Mouse (Mus musculus): ENCODE data around the gene Foxd2.

Foxd2 gene

DNA sequence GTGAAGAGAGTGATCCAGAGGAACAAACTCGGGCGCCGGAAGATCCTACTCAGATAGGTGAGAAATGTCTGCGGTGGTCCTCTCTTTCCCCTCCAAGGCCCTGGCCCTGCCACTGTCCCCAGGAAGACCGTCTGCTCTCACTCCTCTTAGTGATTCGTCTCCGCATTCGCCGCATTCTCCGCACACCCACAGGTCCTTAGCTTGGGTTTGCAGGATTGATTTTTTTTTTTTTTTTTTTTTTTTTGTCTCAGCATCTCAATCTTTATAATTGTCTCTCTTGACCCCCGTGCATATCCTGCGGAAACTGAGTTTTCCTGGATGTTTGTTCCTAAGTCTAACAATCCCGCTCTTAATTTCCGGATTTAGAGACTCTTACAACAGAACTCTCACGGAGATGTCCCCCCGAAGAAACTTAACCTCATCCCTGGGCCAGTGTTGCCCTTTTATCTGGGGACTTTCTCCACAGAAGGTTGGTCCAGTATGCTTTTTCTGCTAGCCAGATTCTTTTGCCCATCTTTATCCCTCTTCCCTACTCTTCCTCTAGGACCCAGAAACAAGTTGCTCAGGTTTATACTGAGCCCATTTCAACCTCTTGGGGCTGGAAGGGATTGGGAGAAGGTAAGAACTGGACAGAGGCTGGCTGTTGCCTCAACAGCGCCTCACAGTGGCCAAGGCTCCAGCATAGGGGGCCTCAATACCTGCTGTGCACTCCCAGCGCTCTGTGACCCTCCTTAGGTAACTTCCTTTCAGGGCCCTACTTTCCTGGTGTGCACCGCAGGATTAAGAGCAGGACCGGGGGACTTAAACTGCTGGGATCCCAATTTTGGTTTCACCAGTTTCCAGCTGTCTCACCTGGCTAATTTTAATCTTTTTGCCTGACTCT is 1.2 kb upstream of the Foxd2 start:
- peak; percentile 60 for DNase-seq

DNA sequence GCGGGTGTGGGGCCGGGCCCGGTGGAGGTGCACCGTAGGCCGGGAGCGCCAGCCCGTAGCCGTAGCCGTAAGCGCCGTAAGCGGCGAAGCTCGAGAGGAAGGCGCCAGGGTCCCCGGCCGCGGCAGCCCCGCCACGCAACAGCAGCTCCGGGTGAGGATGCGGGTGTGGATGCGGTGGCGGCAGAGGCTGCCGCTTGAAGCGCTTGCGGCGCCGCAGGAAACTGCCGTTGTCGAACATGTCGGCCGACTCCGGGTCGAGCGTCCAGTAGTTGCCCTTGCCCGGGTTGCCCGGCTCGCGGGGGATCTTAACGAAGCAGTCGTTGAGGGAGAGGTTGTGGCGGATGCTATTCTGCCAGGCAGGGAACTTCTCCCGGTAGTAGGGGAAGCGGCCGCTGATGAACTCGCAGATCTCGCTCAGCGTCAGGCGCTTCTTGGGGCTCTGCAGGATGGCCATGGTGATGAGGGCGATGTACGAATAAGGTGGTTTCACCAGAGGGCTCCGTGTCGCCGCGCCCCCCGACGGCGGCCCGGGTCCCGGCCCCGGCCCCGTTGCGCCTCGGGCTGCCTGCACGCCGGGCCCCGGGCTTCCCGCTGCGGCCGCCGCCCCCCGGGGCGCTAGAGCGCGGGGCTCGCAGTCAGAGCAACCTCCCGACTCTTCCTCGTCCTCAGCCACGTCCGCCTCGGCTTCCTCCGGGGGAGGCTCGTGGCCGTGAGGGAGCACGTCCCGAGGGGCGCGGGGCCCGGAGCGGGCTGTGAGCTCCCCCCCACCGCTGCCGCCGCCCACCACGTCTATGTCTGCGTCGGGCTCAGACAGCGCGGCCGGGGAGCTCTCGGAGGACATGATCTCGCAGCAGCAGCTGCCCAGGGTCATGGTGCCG is 483 bp downstream of the Foxd2 start:
- DNase-seq, result peak; percentile 65

- no peak for DNase-seq
Observed at GRCm38 (mm10) chr4:114907056-114907917, 1.4 kb downstream of the Foxd2 start.

DNA sequence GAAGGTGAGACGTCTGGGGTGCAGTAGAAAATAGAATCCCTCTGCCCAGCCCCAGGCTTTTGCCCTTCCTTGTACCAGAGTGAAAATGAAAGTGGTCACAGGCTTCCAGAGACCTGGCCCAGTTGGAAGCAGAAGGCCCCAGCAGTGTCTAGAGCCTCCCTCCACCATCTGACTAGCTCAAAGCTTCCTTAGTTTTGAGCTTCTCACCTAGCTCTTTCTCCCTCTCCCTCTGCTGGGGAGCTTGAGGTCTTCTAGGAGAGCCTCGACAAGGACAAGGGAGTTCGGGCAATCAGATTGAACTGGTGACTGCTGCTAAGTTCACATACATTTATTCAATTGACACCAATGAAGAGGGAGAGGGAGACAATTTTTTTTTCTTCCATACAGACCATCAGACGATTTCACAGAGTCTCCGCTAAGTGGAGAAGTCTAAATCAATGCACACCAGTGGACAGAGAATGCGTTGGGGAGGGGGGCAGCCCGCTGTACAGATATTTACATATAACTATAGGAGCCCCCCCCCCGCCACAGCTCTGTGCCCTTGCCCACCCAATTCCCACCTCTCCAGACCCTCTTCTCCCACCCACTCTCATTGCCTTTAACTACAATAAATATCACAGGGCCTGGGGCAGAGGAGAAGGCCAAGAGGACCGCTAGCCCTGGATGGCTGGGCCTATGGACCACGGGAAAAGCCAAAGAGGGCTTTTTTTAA is 2.5 kb downstream of the Foxd2 start:
- DNase-seq, result no peak

- DNase-seq, result no peak
Observed at GRCm38 (mm10) chr4:114905501-114905900, 3.2 kb downstream of the Foxd2 start.

DNA sequence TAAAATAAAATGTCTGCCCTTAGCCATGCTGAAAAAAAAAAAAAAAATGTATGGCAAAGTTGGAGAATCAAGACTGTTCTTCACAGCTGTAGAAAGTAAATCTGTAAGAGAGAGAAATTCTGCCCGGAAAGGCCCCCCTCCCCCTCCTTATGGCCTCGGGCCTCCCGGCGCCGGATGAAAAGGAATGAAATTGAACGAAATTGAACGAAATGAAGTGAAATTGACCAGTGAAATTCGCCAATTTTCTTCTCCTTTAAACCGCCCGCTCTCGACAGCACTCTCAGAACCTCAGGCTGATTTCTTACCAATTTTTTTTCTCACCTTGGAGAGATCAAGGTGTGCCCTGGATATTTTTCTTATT is 5.3 kb downstream of the Foxd2 start:
- no peak for DNase-seq

DNA sequence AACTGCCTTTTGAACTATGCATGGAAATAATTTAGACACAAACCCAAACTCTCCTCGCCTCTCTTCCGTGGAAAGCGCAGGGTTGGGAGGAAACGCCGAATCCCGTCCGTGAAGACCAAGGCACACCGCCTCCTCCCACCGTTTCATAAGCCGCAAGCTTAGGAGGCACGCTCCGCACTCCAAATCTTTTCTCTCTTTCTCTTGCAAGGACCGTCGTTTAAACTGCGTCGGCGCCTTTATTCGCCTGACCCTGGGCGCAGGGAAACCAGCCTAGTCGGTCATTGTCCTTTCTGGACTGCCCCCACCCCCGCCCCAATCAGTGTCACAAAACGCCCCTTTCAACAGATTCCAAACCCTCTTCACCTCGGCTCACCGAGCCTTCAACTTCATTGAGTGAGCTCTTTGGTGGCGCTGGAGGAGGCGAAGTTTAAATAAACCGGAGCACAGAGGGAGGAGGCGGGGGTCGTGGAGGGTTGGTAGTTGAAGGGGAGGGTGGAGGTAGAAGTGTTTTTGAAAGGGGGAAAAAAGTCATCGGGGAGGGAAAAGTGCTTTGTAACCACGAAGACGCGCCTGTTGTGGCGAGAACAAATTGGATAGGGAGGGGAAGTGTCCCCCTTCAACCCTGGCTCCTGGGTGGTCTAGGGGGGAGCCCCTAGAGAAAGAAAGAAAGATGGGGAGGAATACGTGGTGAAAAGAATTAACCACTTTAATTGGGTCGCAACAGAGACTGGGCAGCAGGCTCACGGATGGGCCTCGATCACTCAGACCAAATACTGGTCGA is 5.8 kb downstream of the Foxd2 start:
- no peak for DNase-seq

GRCm38 (mm10) chr4:114901643-114902351 is 6.9 kb downstream of the Foxd2 start:
- no peak for DNase-seq

- no peak for DNase-seq
Observed at GRCm38 (mm10) chr4:114900866-114901642, 7.6 kb downstream of the Foxd2 start.

DNA sequence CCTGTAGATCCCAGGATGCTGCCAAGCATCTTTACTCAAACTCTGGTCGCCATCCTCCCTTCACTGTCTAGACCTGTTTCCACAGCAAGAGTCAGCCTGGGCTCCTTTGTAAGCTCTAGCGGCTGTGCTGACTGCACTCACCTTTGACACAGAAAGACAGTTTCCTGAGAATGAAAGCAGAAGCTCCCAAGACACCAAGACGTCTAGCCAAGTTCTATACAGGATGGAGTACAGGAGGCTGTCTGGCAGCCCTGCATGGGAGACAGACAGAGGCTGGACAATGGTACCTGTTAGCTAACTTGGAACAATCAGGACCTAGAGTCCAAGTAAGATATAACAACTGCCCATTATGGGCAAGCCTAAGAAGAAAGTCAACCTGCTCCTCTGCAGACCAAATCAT is 8.8 kb downstream of the Foxd2 start:
- DNase-seq, result no peak

DNA sequence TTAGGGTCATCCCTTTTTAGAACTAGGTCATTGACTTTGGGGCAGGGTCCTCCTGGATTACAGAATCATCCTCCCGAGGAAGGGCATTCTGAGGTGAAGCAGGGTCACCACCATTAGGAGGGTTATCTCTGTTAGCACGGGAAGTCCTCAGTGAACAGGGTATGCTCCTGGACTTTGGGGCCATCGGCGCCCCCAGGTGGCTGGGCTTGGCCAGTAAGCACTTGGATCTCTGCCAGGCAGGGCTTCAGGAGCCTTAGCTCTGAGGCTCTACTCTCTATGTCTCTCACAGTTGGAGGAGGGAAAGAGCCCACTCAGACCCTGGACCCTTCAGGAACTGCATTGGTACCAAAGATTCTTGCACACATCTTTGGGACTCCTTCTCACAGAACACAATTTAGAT is 10.8 kb downstream of the Foxd2 start:
- no peak for DNase-seq

DNA sequence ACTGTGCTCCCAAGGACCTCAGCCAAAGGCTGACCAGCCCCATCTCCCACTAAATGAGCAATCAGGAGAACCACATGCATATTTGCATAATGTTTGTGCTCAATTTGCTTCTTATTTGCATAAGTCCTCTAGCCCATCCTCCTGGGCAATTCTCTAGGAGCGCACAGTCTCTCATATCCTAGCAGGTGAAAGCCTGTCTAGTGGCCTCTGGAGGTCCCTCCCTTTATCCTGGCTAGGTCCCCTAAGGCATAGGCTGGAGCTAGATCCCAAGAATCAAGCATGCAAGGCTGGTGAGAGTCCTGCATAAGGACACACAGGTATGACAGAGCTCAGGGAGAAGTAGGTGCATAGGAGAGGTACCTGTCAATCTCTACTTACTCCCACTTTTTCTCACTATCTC is 26.4 kb downstream of the Foxd2 start:
- DNase-seq, result no peak

DNA sequence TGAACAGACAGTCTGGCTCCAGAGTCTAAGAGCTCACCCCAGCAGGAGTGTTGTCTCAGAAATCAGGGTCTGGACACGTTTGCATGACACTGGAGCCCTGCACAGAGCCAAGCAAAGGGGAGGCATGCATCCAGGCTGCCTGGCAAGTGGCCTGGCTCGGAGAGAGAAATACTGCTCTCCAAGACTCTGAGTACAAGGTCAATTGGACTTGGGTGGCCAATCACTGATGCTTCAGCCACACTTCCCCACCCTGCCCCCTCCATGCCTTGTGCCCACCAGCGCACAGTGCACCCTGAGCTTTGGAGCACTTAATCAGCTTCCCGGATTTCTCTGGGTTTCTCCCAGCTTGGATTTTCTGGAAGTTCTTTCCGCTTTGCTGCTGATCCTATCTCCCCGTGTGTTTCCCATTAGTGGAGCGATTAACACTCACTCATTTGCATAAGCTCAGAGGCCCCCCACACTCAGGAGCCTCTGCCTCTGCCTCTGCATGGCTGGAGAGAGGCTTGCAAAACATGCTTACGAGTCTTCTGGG is 32.2 kb downstream of the Foxd2 start:
- DNase-seq, result no peak

DNA sequence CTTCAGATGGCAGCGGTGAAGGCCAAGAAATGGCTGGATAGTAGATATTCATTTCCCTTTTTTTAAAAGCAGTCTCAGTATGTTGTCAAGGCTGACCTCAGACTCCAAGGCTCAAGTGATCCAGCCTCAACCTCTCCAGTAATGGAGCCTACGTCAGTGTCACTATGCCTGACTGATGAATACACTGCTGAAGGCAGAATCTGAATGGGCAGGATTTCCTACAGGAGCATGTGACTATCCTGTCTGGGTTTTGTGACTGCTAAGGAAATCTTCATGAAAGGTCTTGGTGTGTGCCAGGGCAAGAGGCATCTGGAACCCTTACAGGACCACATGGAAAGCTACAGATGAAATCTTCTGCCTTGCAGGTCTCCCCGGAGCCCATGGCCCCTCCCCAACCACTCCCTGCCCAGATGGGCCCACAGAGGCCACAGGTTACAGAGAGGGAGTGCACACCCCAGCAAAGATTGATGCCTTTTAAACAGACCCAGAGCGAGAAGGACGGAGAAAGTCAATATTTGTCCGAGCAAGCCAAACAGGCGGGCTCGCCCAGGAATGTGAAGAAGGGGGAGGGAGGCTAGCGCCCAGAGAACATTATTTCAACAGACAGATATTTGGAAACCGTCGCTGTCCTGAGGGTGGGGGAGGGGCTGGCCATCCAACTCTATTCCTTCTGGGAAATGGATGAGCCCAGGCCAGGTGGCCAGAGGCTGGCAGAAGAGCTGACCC is 38.7 kb downstream of the Foxd2 start:
- DNase-seq, result no peak

DNA sequence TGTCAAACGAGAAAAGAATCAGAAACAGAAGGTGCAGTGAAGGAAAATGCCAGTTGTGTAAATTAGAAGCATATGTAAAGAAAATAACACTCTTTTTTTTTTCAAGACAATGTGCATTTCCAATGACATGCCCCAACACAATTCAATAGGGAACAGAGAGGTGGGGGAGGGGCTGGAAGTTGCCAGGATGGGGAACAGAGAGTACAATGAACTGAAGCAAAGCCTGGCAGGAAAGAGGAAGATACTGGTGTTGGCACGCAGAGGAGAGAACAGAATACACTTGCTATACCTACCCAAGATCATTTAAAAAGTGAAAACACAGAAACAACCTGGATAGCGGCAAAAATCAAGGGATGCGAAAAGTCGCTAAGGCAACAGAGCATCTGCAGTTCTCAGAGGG is 45.5 kb downstream of the Foxd2 start:
- DNase-seq, result no peak

GRCm38 (mm10) chr4:114858426-114858825 is 50.2 kb downstream of the Foxd2 start:
- DNase-seq, result no peak

All from thymus, postnatal 25 days (tissue).